Mouse (Mus musculus) heart, adult 2 months (tissue): ENCODE measurements around the gene Tmub1. TPM values are rescaled to one million over a fixed set of nuclear protein-coding genes. Genes with fewer than 3 reads are reported as not detected.
A peak's percentile ranks its signal among the peaks of the same experiment; 100 is the strongest.

Experiments used
- DNase-seq, 2 experiments: peaks; one replicate each; pipeline ENCODE4 v3.0.0; 2021
- H3K27ac ChIP-seq: fragments of 200-600 bp; 2 replicates; pipeline ENCODE4 v1.8.1; 2022
- H3K27me3 ChIP-seq: fragments of 200-500 bp; 2 replicates; pipeline ENCODE4 v1.6.1; 2012; ENCODE audit warnings: mild to moderate bottlenecking, low read length, inconsistent platforms, mixed read lengths; ENCODE audit not compliant: control insufficient read depth, insufficient read depth
- H3K36me3 ChIP-seq: fragments of 200-500 bp; 2 replicates; pipeline ENCODE4 v1.6.1; 2012; ENCODE audit warnings: low read length, inconsistent platforms; ENCODE audit not compliant: control insufficient read depth, insufficient read depth
- H3K4me1 ChIP-seq: fragments of 200-500 bp; 2 replicates; pipeline ENCODE4 v1.6.1; 2011; ENCODE audit warnings: low read length; ENCODE audit not compliant: control insufficient read depth, insufficient read depth
- H3K4me3 ChIP-seq: fragments of 200-600 bp; 2 replicates; pipeline ENCODE4 v1.8.1; 2022
- H3K79me2 ChIP-seq: fragments of 200-500 bp; replicated peaks from 2 replicates; pipeline ENCODE4 v1.6.1; 2012; ENCODE audit warnings: mild to moderate bottlenecking, inconsistent platforms, low read length, moderate library complexity, mixed read lengths; ENCODE audit not compliant: control insufficient read depth, insufficient read depth
- H3K9ac ChIP-seq: fragments of 200-500 bp; 2 replicates; pipeline ENCODE4 v1.6.1; 2012; ENCODE audit warnings: low read depth, mild to moderate bottlenecking, control low read depth, inconsistent platforms, low read length, mixed read lengths
- CTCF ChIP-seq: fragments of 200-600 bp; IDR thresholded peaks from 2 replicates; pipeline ENCODE4 v1.8.1; 2022; ENCODE audit warnings: antibody characterized with exemption, mild to moderate bottlenecking, moderate library complexity
- EP300 ChIP-seq: fragments of 200-500 bp; IDR thresholded peaks from 2 replicates; pipeline ENCODE4 v1.6.1; 2011; ENCODE audit warnings: low read depth, low read length, control low read depth; ENCODE audit not compliant: insufficient read depth
- POLR2A ChIP-seq: fragments of 200-500 bp; IDR thresholded peaks from 2 replicates; pipeline ENCODE4 v1.6.1; 2011; ENCODE audit warnings: mild to moderate bottlenecking, low read depth, low read length, control low read depth; ENCODE audit not compliant: insufficient read depth
- WGBS: fragments of 180-500 bp; shearing (Covaris S2); methylation state at CpG from one replicate; pipeline ENCODE4 v1.1.7; 2018; 5-methylcytosine and 5-hydroxymethylcytosine counted together
- intact Hi-C: fragments of 180-260 bp; cut with DNase I; formaldehyde crosslinking; loops from one replicate; pipeline ENCODE4 v1.15.1; 2025
- polyA plus RNA-seq: library from polyadenylated mRNA; depleted of rRNA; stranded (reverse); fragments of >200 nt; gene quantifications from 2 replicates; pipeline ENCODE4 v1.2.3, GENCODE M21; 2012
- total RNA-seq, 2 experiments: library from RNA; stranded (reverse); gene quantifications; 2 replicates each; pipeline ENCODE4 v1.2.3; 2021

Gene Tmub1
- total and polyA plus RNA-seq, 3 experiments, result 10.4 to 34.0 (median 13.9) TPM

GRCm38 (mm10) chr5:24452030-24452690, 4.5 kb upstream of the Tmub1 start, which contains the start of gene Agap3:
TSS of gene Agap3 (plus strand) at chr5:24452177.
- intact Hi-C loops, result no loop called here
- Histone ChIP-seq H3K36me3 (no peaks in the 10 kb centered on the region), H3K4me1 (peaks cover 27% of the 10 kb centered on the region), H3K79me2 (peaks cover 6% of the 10 kb centered on the region), H3K4me3 (peak within 1 kb of the TSS; percentile 70), H3K9ac (peak within 1 kb of the TSS; percentile 90), H3K27me3 (no peaks in the 10 kb centered on the region), H3K27ac (peak within 1 kb of the TSS; percentile 93)
- peak; percentile 53 to 65 for DNase-seq
- TF ChIP-seq EP300, result no peak
- TF ChIP-seq CTCF, result no peak
- no peak for TF ChIP-seq POLR2A
- 2% methylated on average over 76 of the region's 85 CpGs for WGBS

GRCm38 (mm10) chr5:24451264-24452029, 3.8 kb upstream of the Tmub1 start:
- Histone ChIP-seq H3K36me3 (no peaks in the 10 kb centered on the region), H3K9ac (peak overlapping the region; percentile 90), H3K4me3 (peak overlapping the region; percentile 70), H3K27me3 (no peaks in the 10 kb centered on the region), H3K4me1 (peaks cover 25% of the 10 kb centered on the region), H3K79me2 (peaks cover 4% of the 10 kb centered on the region; the same call in 1 of the 2 replicates), H3K27ac (peak overlapping the region; percentile 93)
- intact Hi-C loops, result loop anchor here (2.0 kb wide), 1 partner anchor 27 kb away; no protein-coding TSS in a partner anchor
- peak; percentile 91 to 93 for DNase-seq
- 5% methylated on average over 54 of the region's 66 CpGs for WGBS
- TF ChIP-seq EP300 (peak; percentile 64; the same call in 1 of the 2 replicates), CTCF (peak; percentile 21; the same call in 1 of the 2 replicates), POLR2A (peak; percentile 87)

GRCm38 (mm10) chr5:24446630-24447029, 1.0 kb downstream of the Tmub1 start:
- Histone ChIP-seq H3K4me3 (no peak overlapping the region), H3K79me2 (no peaks in the 10 kb centered on the region), H3K4me1 (peaks cover 3% of the 10 kb centered on the region; the same call in 1 of the 2 replicates), H3K27ac (no peak overlapping the region), H3K27me3 (no peaks in the 10 kb centered on the region), H3K36me3 (no peaks in the 10 kb centered on the region), H3K9ac (no peak overlapping the region)
- TF ChIP-seq CTCF (no peak), EP300 (no peak), POLR2A (no peak)
- intact Hi-C loops, result loop anchor here (10.0 kb wide), 1 partner anchor 388 kb away; no protein-coding TSS in a partner anchor
- no peak for DNase-seq
- 89% methylated on average over 7 of the region's 7 CpGs for WGBS

- no peak for DNase-seq
- Histone ChIP-seq H3K4me1 (peaks cover 3% of the 10 kb centered on the region; the same call in 1 of the 2 replicates), H3K79me2 (no peaks in the 10 kb centered on the region), H3K27ac (peak overlapping the region; percentile 97), H3K4me3 (peak overlapping the region; percentile 76), H3K9ac (peak overlapping the region; percentile 19), H3K27me3 (no peaks in the 10 kb centered on the region), H3K36me3 (no peaks in the 10 kb centered on the region)
- intact Hi-C loops, result loop anchor here (2.0 to 10.0 kb wide), 2 partner anchors 19 to 389 kb away; no protein-coding TSS in a partner anchor
- TF ChIP-seq EP300 (no peak), POLR2A (no peak), CTCF (0 out of 2 replicates have a peak, but pooled peaks have one; percentile 11)
- WGBS, result 57% methylated on average over 20 of the region's 20 CpGs
Observed at GRCm38 (mm10) chr5:24445428-24446080, 2.1 kb downstream of the Tmub1 start.

- Histone ChIP-seq H3K27me3 (no peaks in the 10 kb centered on the region), H3K79me2 (no peaks in the 10 kb centered on the region), H3K9ac (peak within 1 kb of the TSS; percentile 91), H3K4me1 (peaks cover 3% of the 10 kb centered on the region; the same call in 1 of the 2 replicates), H3K4me3 (peak within 1 kb of the TSS; percentile 76), H3K27ac (peak within 1 kb of the TSS; percentile 97), H3K36me3 (no peaks in the 10 kb centered on the region)
- TF ChIP-seq EP300 (peak; percentile 69), CTCF (no peak), POLR2A (peak; percentile 91)
- peak; percentile 95 to 97 for DNase-seq
- WGBS, result under 1% methylated on average over 60 of the region's 60 CpGs
- intact Hi-C loops, result loop anchor here (2.0 to 10.0 kb wide), 2 partner anchors 18 to 390 kb away; no protein-coding TSS in a partner anchor
Observed at GRCm38 (mm10) chr5:24444746-24445427, 2.8 kb downstream of the Tmub1 start, which contains the start of gene Fastk. TSS of gene Fastk (minus strand) at chr5:24445287.
